Mouse (Mus musculus) thymus, adult 2 months (tissue): ENCODE data around the gene Cks2. TPM values are rescaled to one million over a fixed set of nuclear protein-coding genes. Genes with fewer than 3 reads are reported as not detected.

ENCODE experiments used
- DNase-seq: peaks from one replicate; pipeline ENCODE4 v3.0.0; 2021
- H3K27ac ChIP-seq: fragments of 200-500 bp; 2 replicates; pipeline ENCODE4 v1.5.1; 2012; ENCODE audit warnings: low read length, control low read depth; ENCODE audit not compliant: control insufficient read depth, insufficient read depth
- H3K27me3 ChIP-seq: fragments of 200-500 bp; 2 replicates; pipeline ENCODE4 v1.6.1; 2012; ENCODE audit warnings: mild to moderate bottlenecking, low read length, moderate library complexity, mixed read lengths; ENCODE audit not compliant: control insufficient read depth, insufficient read depth
- H3K36me3 ChIP-seq: fragments of 200-500 bp; 2 replicates; pipeline ENCODE4 v1.6.1; 2012; ENCODE audit warnings: mild to moderate bottlenecking, low read length, moderate library complexity; ENCODE audit not compliant: control insufficient read depth, insufficient read depth
- H3K4me1 ChIP-seq: fragments of 200-500 bp; replicated peaks from 2 replicates; pipeline ENCODE4 v1.6.1; 2012; ENCODE audit warnings: low read length; ENCODE audit not compliant: control insufficient read depth, insufficient read depth
- H3K4me3 ChIP-seq: fragments of 200-500 bp; 2 replicates; pipeline ENCODE4 v1.5.1; 2012; ENCODE audit warnings: mild to moderate bottlenecking, low read length, control low read depth, moderate library complexity; ENCODE audit not compliant: control insufficient read depth, insufficient read depth
- CTCF ChIP-seq: fragments of 200-500 bp; IDR thresholded peaks from 2 replicates; pipeline ENCODE4 v1.5.1; 2012; ENCODE audit warnings: mild to moderate bottlenecking, control low read depth, low read length, moderate library complexity, borderline replicate concordance; ENCODE audit not compliant: control insufficient read depth, poor library complexity, insufficient read depth; ENCODE audit errors: extremely low read depth
- POLR2A ChIP-seq: fragments of 200-500 bp; IDR thresholded peaks from 2 replicates; pipeline ENCODE4 v1.6.1; 2012; ENCODE audit warnings: mild to moderate bottlenecking, low read length, control low read depth, moderate library complexity; ENCODE audit not compliant: control insufficient read depth, poor library complexity, insufficient read depth; ENCODE audit errors: extremely low read depth
- whole genome bisulfite sequencing: fragments of 180-500 bp; shearing (Covaris S2); methylation state at CpG from one replicate; pipeline ENCODE4 v1.1.7; 2018; 5-methylcytosine and 5-hydroxymethylcytosine counted together
- polyA plus RNA-seq: library from polyadenylated mRNA; depleted of rRNA; stranded (reverse); fragments of >200 nt; gene quantifications from 2 replicates; pipeline ENCODE4 v1.2.3, GENCODE M21; 2012; rRNA removed

Cks2 gene
- polyA plus RNA-seq, 1 experiment, result 85.3 TPM

DNA sequence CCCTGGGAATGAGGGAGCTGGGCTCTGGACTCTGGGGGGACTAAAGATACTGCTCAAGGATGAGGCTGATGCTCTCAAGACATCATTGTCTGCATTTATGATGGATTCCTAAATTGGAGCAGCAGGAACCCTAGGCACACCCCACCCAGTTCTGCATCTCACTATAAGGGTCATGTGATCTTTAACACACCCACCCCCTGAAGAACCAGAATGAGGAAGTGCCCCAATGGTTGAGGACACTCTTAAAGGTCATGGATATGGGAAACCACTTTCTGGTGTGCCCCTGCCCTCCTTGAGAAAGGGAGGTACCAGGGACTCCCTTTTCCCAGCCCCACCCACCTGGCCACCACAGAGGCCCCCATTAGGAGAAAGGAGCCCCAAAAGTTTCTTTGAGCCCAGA lies 51.4 kb downstream of the Cks2 start:
- no peak for DNase-seq
- H3K27ac ChIP-seq, result no peak overlapping the region
- H3K4me1 ChIP-seq, result peaks cover 8% of the 10 kb centered on the region
- no peaks in the 10 kb centered on the region for H3K27me3 ChIP-seq
- H3K36me3 ChIP-seq, result peaks cover 16% of the 10 kb centered on the region
- no peak overlapping the region for H3K4me3 ChIP-seq
- TF ChIP-seq CTCF, result no peak
- TF ChIP-seq POLR2A, result no peak

DNA sequence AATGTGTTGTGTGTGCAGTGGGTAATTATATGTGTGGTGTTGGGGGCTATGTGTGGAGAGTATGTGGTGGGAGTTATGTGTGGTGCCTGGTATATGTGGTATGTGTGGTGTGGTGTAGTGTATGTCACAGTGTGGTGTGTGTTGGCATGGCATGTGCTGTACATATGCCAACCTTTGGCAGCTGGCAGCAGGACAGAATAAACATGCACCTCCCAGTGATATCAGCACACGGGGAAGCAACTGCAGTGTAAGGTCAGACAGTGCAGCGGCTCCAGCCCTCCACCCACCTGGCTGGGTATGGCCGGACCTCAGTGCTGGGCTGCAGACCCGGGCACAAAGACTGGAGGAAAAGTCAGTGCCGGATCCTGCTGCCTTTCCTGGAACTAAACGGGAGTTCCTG lies 52.4 kb downstream of the Cks2 start:
- Histone ChIP-seq H3K27me3 (no peaks in the 10 kb centered on the region), H3K36me3 (peaks cover 24% of the 10 kb centered on the region), H3K27ac (no peak overlapping the region), H3K4me3 (no peak overlapping the region), H3K4me1 (peaks cover 8% of the 10 kb centered on the region)
- no peak for TF ChIP-seq POLR2A
- TF ChIP-seq CTCF, result no peak
- no peak for DNase-seq
- 96% methylated on average over 6 of the region's 6 CpGs for WGBS

DNA sequence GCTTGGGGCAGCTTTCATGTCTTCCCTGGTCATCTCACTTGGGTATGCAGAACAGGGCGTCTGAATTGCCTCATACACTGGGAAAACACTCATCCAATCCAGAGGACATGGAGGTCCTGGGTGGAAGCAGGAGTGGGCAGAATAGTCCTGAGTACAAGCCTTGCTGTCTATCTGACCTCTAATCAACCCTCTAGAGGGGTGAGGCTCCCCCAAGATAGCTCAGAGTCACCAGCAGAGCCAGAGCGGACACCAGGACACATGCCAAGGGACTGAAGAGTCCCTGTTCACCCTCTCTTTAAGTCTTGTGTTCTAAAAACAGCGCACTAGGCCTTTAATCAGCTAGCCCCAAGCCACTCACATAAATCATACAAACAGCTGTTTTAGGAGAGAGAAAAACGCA lies 52.9 kb downstream of the Cks2 start:
- H3K27ac ChIP-seq, result no peak overlapping the region
- 89% methylated on average over 4 of the region's 4 CpGs for WGBS
- TF ChIP-seq POLR2A (no peak), CTCF (no peak)
- no peak for DNase-seq
- H3K4me3 ChIP-seq, result no peak overlapping the region
- peaks cover 8% of the 10 kb centered on the region for H3K4me1 ChIP-seq
- H3K36me3 ChIP-seq, result peaks cover 28% of the 10 kb centered on the region
- H3K27me3 ChIP-seq, result no peaks in the 10 kb centered on the region

DNA sequence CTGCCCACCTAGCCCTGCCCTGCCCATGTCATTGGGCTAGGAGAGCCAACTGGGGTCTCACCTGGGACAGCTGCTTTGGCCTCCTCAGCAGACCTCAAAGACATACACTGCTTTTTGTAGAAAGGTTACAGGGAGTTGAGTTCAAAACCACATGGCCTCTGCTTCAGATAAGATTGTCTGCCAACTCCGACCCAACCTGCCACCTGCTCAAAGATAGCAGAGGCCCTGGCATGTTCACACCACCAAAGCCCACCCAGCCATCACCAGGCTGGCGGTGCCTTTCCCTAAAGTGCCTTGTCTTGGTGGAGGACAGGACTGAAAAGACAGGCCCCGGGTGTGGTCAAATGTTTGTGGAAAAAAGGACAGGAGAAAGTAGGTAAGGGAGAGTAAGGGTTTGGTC lies 53.3 kb downstream of the Cks2 start:
- peaks cover 32% of the 10 kb centered on the region for H3K36me3 ChIP-seq
- TF ChIP-seq POLR2A (no peak), CTCF (no peak)
- peaks cover 8% of the 10 kb centered on the region for H3K4me1 ChIP-seq
- no peak overlapping the region for H3K4me3 ChIP-seq
- no peak overlapping the region for H3K27ac ChIP-seq
- no peak for DNase-seq
- WGBS, result 59% methylated on average over 3 of the region's 3 CpGs
- H3K27me3 ChIP-seq, result no peaks in the 10 kb centered on the region

Other genes with a start within 250 kb of the Cks2 start
- 16.7 and 18.1 TPM in 2 replicates for gene S1pr3, start 236.6 kb upstream of the Cks2 start, polyA plus RNA-seq
- gene Shc3, start 75.8 kb upstream of the Cks2 start, polyA plus RNA-seq, result 0.57 and 0.69 TPM in 2 replicates
- 50.1 and 50.8 TPM in 2 replicates for gene Secisbp2, start 6.5 kb downstream of the Cks2 start, polyA plus RNA-seq
- gene Sema4d, start 148.5 kb downstream of the Cks2 start, polyA plus RNA-seq, result 156 and 182 TPM in 2 replicates
- 15.0 and 16.2 TPM in 2 replicates for gene Gadd45g, start 201.4 kb downstream of the Cks2 start, polyA plus RNA-seq